Mouse (Mus musculus) left cerebral cortex, adult 11 months (tissue): Measurements from ENCODE around the gene Lrrc4.

Source experiments
- DNase-seq: peaks from one replicate; pipeline ENCODE4 v3.0.0; 2022; ENCODE audit warnings: low spot score

Gene Lrrc4

GRCm38 (mm10) chr6:28767891-28768481 is 63.6 kb downstream of the Lrrc4 start:
- no peak for DNase-seq

- DNase-seq: no peak
Measured at GRCm38 (mm10) chr6:28766622-28767021, 64.9 kb downstream of the Lrrc4 start.

GRCm38 (mm10) chr6:28762132-28762775 is 69.3 kb downstream of the Lrrc4 start:
- DNase-seq: no peak

- no peak for DNase-seq
Measured at GRCm38 (mm10) chr6:28761728-28762127, 69.8 kb downstream of the Lrrc4 start.

- no peak for DNase-seq
Measured at GRCm38 (mm10) chr6:28758293-28758692, 73.3 kb downstream of the Lrrc4 start.

- DNase-seq: no peak
Measured at GRCm38 (mm10) chr6:28756306-28757018, 75.1 kb downstream of the Lrrc4 start.

- DNase-seq: no peak
Measured at GRCm38 (mm10) chr6:28754127-28754898, 77.2 kb downstream of the Lrrc4 start.

- no peak for DNase-seq
Measured at GRCm38 (mm10) chr6:28753681-28754080, 77.9 kb downstream of the Lrrc4 start.

GRCm38 (mm10) chr6:28753217-28753616 is 78.3 kb downstream of the Lrrc4 start:
- DNase-seq: no peak

- no peak for DNase-seq
Measured at GRCm38 (mm10) chr6:28751186-28751585, 80.4 kb downstream of the Lrrc4 start.

GRCm38 (mm10) chr6:28749224-28749623 is 82.3 kb downstream of the Lrrc4 start:
- no peak for DNase-seq

GRCm38 (mm10) chr6:28747931-28748670 is 83.4 kb downstream of the Lrrc4 start:
- no peak for DNase-seq

- DNase-seq: no peak
Measured at GRCm38 (mm10) chr6:28747025-28747424, 84.5 kb downstream of the Lrrc4 start.

GRCm38 (mm10) chr6:28745864-28746263 is 85.7 kb downstream of the Lrrc4 start:
- DNase-seq: no peak

- no peak for DNase-seq
Measured at GRCm38 (mm10) chr6:28743586-28743985, 88.0 kb downstream of the Lrrc4 start.

- DNase-seq: no peak
Measured at GRCm38 (mm10) chr6:28737601-28738000, 93.9 kb downstream of the Lrrc4 start.

GRCm38 (mm10) chr6:28736665-28737064 is 94.9 kb downstream of the Lrrc4 start:
- DNase-seq: no peak

GRCm38 (mm10) chr6:28735116-28735515 is 96.4 kb downstream of the Lrrc4 start:
- no peak for DNase-seq

- no peak for DNase-seq
Measured at GRCm38 (mm10) chr6:28733884-28734647, 97.5 kb downstream of the Lrrc4 start.

GRCm38 (mm10) chr6:28731246-28731645 is 100.3 kb downstream of the Lrrc4 start:
- no peak for DNase-seq

- DNase-seq: no peak
Measured at GRCm38 (mm10) chr6:28729649-28730048, 101.9 kb downstream of the Lrrc4 start.
